Mouse (Mus musculus) heart, adult 2 months (tissue): ENCODE measurements around the gene Kif17.

Experiments
- CTCF ChIP-seq: fragments of 200-600 bp; IDR thresholded peaks from 2 replicates; pipeline ENCODE4 v1.8.1; 2022; ENCODE audit warnings: antibody characterized with exemption, mild to moderate bottlenecking, moderate library complexity
- EP300 ChIP-seq: fragments of 200-500 bp; IDR thresholded peaks from 2 replicates; pipeline ENCODE4 v1.6.1; 2011; ENCODE audit warnings: low read depth, low read length, control low read depth; ENCODE audit not compliant: insufficient read depth
- POLR2A ChIP-seq: fragments of 200-500 bp; IDR thresholded peaks from 2 replicates; pipeline ENCODE4 v1.6.1; 2011; ENCODE audit warnings: mild to moderate bottlenecking, low read depth, low read length, control low read depth; ENCODE audit not compliant: insufficient read depth

GRCm38 (mm10) chr4:138258663-138259062 is 8.4 kb downstream of the Kif17 start:
- TF ChIP-seq POLR2A (no peak), CTCF (no peak), EP300 (no peak)
